Mouse (Mus musculus): ENCODE measurements around the gene Gng8.
A peak's percentile ranks its signal among the peaks of the same experiment; 100 is the strongest.

Gng8 gene

DNA sequence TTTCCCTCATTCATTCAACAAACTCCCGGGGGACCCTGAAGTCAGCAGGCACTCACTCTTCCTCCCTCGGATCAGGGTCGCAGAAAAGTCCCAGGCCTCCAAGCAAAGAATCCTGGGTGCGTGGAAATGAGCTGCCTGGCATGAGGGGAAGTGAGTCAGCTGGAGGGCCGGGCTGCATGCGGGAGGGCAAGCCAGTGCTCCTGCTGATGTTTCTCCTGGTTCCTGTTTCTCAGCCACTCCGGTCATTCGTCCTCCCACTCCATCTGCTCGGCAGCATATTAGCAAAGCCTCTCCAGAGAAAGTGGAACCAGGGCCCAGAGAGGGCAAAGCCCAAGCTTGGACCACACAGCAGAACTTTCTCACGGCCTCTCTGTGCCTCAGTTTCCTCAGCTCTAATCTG, 18.3 kb downstream of the Gng8 start:
- DNase-seq = no peak

DNA sequence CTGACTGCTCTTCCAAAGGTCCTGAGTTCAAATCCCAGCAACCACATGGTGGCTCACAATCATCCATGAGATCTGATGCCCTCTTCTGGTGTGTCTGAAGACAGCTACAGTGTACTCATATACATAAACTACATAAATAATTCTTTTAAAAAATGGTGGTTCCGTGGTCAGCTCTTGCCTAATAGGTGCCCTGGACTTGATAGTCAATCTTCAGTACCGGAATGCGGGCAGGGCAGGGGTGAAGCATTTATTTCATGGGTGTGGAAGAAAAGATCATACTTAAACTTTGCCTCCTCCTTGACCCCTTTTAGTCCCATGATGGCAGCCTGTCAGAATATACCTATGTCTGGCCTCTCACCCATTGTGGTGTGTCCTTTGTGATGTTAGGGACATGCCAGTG, 20.3 kb downstream of the Gng8 start:
- DNase-seq = no peak

DNA sequence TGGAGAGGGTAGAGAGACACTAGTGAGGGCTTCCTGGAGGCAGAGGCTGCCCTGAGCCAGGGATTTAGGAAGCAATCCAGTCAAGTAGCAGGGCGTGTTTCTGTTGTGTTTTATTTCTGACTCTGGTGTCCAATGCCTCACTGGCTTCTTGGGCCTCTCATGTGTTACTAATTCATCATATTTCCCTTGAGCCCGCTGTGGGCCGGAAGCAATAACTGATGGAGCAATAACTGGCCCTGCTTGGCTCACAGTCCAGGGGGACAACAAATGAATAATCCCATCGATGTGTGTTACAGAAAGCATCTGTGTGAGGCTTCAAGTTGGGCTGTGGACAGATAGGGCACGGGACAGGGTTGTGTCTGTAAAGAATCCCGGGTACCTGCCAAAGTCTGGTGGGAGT, 20.8 kb downstream of the Gng8 start:
- no peak for DNase-seq

DNA sequence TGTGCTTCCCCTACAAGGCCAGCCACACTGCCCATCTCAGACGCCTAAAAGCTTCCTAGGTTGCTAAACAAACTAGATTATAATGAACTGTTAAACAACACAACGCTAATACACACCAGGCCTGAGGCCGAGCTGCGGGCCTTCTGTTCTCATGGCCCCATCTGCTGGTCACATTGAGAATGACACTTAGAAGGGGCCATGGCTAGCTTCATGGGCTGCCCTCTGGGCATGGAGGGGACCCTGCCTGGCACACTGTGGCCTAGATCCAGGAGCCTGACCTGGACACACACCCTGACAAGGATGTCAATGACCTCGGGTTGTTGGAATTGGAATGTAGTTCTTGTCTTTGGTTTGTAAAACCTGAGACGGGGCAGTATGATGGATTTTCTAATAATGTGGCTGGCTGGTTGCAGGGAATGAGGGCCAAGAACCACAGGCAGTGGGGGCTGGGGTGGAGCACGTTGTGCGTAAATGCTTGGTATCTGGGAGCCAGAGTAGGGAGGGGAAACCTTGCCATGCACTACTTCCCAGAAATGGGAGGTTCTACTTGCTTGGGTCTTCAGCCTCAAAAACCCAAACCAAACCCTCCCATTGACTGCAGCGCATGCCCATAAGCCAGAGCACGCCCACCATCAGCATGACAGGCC, 22.3 kb downstream of the Gng8 start:
- peak; percentile 65 for DNase-seq

DNA sequence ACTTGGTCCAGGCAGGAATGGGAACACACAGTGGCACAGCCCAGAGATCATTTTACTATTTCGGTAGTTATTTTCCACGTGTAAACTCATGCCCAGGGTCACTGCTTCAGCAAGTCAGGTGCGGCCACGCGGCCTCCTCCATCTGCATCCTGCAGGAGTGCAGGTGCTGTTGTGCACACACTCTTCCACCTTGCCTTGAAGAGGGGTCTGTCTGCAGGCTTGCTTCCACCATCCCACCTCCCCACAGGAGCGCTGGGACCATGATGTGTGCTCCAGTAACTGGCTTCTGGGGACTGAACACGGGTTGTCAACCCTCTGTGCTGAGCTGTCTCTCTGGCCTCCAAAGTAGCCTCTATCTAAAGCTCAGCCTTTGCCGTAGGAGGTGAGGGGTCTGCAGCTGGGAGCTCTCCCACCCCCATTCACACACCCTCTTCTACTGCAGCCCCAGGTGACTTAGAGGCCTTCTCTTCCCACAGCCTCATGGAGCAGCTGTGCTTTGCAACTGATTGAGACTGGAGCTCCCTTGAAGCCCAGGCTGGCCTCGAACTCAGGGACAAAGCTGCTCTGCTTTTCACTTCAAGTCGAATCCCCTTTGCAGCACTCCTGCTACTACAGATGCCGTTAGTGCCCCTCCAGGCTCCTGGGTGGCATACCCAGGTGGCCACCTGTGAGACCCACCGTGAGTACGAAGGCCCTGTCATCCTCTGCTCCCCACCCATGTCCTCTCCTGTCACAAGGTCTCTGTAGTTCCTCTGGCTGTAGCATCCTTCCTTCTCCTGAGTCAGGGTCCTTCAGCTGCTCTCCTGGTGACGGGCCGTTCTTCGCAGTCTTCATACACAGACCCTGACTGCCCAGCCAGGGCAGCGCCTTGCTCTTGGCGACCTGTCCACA, 23.1 kb downstream of the Gng8 start:
- no peak for DNase-seq

DNA sequence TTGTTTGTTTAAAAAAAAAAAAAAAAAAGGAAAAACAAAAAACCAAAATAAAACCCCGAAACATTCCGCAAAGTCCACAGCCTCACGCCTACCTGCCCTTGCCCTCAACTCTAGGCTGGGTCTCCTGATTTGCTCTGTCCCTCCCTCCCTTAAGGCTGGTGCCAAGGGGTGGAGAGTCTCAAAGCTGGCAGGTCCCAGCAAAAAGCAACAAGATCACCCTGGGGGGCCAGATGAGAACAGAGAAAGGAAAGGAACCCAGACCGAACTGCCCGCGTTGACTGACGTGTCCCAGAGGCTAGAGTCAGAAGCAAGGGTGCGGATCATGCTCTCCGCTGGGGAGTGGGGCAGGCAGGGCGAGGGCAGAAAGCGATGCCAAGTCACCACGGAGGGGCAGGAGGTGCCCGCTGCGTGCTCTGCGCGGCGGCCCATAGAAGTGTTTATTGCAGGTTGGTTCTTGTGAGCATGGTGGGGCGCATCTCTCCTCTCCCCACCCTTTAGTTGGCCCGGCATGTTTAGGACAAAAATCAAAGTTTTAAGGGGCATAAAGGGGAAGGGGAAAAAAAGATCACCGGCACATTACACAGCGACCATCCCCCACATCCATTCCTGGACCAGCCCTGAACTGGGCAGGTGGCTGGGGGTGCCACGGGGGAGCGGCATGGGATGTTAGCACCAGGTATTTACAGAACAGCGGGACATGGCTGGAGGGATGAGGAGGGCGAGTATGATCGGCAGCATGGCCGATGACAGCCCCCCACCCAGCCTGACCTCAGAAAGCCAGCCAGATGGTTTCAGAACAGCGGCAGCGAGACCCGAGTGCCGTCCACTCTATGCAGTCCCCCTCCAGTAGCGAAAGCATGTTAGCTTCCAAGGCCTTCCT, 24.1 kb downstream of the Gng8 start:
- no peak for DNase-seq

DNA sequence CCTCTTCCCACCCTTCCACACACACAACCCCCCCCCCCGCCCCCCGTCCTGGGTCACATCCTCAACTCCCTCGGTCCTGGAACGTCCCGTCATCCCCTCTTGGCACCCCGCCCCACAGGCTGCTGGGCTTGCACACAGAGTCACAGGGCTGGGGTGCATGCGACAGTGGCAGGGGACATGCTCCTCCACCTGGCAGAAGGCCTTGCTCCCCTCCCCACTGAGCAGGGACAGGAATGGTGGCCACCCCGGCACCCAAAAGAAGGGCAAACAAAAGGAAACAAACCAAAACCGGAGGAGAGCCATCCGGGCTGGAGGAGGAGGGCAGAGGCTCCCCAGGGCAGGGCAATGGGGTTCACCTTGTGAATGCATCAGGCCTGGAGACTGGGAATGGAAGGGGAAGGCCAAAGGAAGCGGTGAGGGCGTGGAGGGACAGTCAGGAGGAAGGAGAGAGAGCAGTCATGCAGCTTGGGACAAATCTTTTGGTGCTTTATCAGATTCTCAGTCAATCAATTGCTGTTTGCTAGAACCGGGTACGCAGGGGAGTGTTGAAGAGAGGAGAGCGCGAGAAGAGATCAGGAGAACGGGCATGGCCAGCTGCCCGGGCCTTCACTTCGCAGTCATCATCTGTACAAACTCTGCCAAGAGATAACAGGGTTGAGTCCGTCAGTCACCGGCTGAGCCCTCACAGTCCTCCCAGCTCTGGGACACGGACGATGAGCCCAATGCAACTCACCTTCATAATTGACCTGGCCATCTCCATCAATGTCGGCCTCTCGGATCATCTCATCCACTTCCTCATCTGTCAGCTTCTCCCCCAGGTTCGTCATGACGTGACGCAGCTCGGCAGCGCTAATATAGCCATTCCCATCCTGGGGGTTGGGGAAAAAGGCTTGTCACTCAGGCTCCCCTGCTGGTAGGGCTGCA, 25.0 kb downstream of the Gng8 start:
- no peak for DNase-seq

DNA sequence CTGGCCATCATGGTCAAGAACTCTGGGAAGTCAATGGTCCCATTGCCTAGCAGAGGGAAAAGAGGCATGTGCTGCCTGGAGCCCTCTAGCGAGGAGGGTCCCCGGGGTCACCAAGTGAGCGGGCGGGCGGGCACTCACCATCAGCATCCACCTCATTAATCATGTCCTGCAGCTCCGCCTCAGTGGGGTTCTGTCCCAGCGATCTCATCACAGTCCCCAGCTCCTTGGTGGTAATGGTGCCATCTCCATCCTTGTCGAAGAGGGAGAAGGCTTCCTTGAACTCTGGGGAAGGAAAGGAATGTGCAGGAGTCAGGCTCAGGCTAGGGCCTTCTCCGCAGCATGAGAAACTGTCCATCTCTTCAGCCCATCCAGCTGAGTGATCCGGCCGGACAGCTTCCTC, 25.9 kb downstream of the Gng8 start:
- no peak for DNase-seq

DNA sequence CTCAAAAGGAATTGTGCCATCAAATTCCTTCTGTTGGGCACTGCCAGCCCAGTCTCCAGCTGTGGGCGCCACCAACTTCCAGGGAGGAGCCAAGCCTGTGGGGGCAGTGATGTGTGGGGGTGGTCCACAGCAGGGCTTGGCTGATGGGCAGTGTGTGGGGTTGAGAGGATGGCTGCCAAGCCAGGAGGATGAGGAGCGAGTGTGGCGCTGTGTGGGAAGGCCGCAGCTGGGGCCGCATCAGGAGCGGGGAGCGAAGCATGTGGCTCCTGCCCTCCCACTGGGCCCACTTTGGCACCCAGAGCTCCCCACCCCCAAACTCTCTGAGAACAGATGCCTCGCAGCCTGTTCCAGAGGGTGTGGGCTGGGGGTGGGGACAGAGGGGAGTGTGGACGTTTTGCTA, 26.4 kb downstream of the Gng8 start:
- DNase-seq = no peak

DNA sequence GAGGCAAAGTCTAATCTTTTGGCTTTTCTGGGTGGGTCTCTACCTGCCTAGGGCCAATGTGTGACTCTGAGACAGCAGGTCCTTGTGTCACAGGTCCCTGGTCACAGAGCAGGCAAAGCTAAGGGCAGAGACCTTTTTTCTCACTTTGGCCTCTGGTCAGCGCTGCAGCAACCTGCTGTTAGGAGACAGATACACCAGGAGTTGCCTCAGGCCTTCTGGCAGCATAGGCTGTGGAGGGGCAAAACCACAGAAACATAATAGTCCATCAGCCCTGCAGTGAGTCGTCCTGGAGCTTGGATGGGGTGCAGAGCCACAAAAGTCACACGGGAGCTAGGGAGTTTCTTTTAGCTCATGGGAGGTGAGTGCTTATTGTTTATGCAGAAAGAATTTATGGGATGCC, 27.1 kb downstream of the Gng8 start:
- DNase-seq = no peak

DNA sequence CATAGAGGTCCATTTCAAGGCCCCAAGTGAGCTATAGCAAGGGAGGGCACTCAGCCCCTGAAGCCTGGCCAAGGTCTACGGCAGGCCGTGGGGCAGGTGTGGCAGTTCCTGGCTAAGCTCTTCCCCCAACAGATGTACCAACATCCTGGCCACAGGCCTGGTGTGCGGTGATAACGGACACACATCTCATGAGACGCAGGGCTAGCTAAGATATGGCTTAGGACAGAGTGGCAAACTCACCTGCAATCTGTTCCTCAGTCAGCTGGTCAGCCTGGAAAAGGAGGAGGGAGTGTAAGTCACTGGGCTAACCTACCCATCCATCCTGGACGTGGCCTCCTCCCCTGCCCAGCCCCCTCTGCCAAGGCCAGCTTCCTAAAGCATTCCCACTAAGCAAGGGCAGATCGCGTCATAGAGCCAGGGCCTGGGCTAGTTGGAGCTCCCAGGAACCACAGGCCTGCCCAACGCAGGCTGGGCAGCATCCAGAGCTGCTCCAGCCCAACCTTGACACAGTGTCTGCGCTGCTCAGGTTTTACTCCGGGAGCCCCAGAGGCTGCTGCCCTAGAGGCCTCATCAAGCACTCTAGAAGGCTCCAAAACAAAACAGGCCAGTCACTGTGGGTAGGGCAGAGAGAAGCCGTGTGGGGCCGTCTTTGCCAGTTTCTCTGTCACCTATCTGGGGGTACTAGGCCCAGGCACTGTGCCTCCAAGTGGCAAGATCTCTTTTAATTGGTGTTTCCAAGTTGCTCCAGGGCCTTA, 28.0 kb downstream of the Gng8 start:
- DNase-seq = no peak

DNA sequence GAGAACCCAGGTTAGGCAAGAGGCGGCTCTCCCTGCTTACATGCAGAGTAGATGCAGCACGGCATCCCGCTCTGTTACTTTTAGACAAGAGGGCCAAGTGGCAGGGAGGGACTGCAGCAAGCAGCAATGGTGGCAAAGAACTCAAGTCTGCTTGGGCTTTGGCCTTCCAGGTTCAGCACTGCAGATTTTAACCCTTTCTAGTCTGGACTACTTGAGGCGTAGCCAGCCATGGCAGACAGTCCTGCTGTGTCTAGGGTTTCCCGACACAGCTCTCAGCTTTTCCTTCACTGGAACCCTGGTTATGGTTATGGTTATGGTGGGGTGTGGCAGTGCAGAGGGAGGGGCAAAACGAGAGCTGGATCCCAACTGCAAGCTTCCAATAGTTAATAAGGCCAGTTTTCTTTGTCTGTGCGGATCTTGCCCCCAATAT, 28.6 kb downstream of the Gng8 start:
- DNase-seq = no peak

DNA sequence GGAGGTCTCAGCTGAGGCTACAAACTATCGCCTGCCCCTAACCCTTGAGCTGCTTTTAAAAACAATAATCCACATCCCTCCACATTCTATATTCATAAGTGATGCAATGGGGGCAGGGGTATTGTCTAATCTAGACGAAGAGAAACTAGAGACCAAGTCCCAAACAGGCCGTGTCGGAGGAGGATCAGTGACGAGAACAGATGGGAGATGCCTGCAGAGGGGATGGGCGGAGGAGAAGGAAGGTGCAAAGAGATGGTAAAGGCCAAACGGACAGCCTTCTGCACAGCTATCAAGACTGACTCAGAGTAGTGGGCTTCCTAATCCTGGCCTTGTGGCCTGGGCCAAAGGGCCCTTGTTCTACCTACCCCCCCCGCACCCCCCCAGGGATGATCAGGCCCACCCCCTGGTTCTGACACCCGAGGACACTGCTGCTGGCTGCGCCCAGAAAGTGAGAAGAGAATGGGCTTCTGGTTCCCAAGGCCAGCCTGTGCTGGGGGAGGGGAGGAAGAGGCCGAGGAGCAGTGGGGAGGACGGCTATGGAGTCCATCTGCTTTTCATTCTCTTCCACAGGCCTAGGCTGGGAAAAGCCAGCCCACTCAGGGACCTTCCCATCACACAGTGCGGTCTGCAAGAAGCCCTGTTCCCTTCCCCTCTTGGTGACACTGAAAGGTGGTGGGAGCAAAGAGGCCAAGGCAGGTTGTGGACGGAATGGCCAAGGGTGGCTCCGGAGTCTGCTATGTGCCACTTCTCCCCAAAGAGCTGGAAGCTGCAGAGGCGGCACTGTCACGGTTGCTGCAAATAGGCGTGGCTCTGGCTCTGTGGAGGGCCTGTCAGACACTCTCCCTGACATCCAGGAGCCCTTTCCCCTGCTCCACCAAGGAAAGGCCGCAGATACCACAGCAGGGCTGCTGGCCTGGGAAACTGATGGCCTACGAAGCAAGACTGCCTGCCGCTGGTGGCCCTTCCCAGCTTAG, 29.5 kb downstream of the Gng8 start:
- no peak for DNase-seq

DNA sequence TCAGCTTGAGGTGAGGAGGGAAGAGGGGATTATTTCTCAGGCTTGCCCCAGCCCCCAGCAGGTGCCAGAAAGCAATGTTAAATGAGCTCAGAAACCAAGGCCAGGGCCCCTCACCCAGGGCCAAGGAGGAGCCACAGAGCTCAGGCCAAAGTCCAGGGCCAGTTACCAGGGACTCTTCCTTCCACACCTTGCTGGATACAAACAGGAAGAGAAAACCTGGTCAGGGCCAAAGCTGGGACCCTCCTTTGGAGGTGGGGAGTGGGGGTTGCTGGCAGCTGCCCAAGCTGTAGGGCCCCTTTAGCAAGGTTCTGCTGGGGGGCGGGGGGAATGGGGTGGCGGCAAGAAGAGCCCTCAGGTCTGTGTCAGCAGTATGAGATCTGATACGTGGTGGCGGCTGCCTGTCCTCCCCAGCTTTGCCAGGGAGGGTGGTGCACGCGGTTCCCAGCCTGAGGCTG, 30.3 kb downstream of the Gng8 start:
- DNase-seq = peak; percentile 64

DNA sequence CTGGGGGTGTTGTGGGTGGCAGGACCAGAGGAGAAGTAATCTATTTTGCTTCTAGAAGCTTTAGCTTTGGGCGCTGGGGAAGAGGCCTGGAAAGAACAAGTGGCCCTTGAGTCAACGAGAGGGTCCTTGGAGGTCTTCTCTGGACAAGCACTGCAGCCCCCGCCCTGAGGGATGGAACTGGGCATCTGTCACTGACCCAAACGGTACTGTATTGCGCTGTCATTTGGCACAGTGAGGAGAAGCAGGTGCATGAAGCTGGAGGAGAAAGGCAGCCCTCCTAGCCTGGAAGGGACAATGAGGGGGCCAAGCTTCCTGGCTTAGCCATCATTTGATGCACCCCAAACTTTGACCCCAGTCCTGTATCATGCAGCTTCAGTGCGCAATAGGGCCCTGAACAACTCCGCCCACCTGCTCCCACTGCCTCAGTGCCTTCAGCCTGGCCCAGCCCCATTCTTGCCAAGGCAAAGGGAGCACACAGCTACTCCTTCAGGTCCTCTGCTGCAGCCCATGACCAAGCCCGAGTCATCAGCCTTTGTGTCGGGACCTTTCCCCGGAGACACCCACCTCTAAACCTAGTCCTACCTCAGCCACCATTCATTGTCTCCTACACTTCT, 30.9 kb downstream of the Gng8 start:
- DNase-seq = no peak

DNA sequence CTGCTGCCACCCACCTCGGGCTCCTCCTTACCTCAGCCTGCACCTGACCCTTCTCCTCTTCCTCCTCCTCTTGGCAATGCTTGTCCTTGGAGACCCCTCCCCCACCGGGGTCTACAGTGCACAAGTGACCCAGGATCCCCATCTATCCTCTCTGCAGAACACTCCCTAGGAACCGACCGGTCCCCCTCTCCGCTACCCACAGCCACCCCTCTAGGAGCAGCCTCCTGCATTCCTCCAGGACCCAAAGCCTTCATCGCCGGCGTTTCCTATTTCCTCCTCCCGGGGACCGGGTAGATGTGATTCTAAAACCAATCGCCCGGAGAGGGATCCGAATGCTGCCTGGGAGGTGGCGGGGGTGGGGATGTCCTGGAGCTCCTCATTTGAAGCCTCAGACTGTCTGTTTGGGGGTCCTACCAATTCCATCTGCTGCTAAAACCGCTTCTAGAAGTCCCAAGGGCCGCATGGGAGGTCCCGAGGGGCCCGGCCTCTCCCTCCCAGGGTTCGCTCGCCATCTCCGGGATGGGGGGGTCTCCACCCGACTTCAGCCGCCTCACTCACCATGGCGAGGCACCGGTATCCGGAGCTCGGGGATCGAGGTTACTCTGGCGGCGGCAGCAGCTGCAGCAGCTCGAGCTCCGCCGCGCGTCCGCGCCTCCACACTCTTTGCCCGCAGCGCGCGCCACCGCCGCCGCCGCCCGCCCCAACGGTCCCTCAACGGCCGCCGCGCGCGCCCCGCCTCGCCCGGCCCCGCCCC, 31.9 kb downstream of the Gng8 start:
- peak; percentile 51 for DNase-seq

DNA sequence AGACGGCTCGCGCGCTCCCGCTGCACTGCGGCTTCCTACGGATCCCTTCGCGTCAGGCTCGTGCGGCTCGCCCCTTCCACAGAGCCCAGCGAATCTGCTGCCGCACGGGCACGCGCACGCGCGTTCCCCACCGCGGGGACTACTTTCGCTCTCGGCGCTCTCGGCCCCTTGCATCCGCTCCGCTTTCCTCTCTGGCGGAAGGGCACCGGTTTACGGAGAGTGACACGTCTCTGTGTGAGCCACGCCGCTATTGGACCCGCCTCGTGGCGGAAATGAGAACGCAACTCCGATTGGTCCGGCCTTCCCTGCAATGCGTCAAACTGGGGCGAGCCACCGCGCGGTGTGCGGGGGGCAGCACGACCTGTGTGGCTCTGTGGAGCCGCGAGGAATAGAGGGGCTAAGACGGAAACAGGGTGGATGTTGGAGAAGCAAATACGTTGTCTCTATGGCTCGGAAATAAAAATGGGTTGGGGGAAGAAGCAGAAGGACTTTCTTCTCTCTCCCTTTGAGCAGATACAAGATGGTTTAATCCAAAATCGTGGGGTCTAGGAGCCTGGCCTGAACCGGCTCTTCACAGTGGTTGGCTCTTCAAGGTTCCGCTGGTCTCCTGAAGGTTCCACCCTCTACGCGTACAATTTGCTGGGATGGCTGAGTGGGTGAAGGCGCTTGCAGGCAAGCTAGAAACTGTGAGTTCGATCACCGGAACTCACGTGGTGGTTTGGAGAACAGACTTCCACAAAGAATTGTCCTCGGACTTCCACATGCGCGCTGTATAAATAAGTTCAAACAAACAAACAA, 32.6 kb downstream of the Gng8 start, which contains the start of gene Calm3:
TSS of gene Calm3 (minus strand) at position 78 of the 798 bp plus-strand sequence.
- peak; percentile 99 for DNase-seq

DNA sequence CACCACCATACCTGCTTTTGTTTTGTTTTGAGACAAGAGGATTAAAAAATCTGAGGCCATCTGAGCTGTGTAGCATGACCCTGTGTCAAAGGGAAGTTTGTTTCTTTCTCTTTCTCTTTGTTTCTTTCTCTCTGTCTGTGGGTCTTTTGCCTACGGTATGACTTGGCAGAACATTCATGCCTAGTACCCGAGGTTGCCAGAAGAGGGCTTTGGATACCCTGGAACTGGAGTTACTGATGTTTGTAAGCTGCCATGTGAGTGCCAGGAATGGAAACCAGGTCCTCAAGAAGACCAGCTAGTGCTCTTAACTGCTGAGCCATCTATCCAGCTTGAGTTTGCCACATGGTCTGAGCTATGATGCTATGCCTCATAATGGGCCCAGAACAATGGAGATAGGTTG, 36.8 kb downstream of the Gng8 start:
- DNase-seq = no peak
